Mouse (Mus musculus): ENCODE data around the gene Nr4a3. TPM values are rescaled to one million over a fixed set of nuclear protein-coding genes. Genes with fewer than 3 reads are reported as not detected.

Nr4a3 gene
- 0.26 and 0.30 TPM in 2 replicates for polyA plus RNA-seq (2016; fragmentation: Nextera tagmentation; extraction: Ambion mirVana)

GRCm38 (mm10) chr4:48044491-48045211 lies at the start of gene Nr4a3:
Gene Nr4a3, plus strand, starts transcription at chr4:48045153.
- Histone ChIP-seq H3K4me3 (peak within 1 kb of the TSS; percentile 78), H3K36me3 (replicated peaks) (no peaks in the 10 kb centered on the region), H3K27ac (peak within 1 kb of the TSS; percentile 86), H3K9me3 (no peaks in the 10 kb centered on the region), H3K27me3 (ENCODE audit: poor library complexity, severe bottlenecking) (peaks cover 45% of the 10 kb centered on the region), H3K4me1 (peaks cover 69% of the 10 kb centered on the region)
- DNase-seq (ENCODE audit: extremely low spot score, low spot score) = peak; percentile 87
- 0% methylated on average over 48 of the region's 54 CpGs for WGBS

GRCm38 (mm10) chr4:48002969-48003368 lies 42.0 kb upstream of the Nr4a3 start:
- no peak for DNase-seq (ENCODE audit: extremely low spot score, low spot score)
- Histone ChIP-seq H3K36me3 (replicated peaks) (no peaks in the 10 kb centered on the region), H3K27me3 (ENCODE audit: poor library complexity, severe bottlenecking) (no peaks in the 10 kb centered on the region), H3K27ac (no peak overlapping the region), H3K9me3 (no peaks in the 10 kb centered on the region), H3K4me1 (0 out of 2 replicates have a peak, but pooled peaks cover 3% of the 10 kb centered on the region), H3K4me3 (no peak overlapping the region)
- WGBS = 90% methylated on average over 4 of the region's 4 CpGs

- no peaks in the 10 kb centered on the region for H3K9me3 ChIP-seq
- H3K36me3 ChIP-seq (replicated peaks) = no peaks in the 10 kb centered on the region
- WGBS = 94% methylated on average over 3 of the region's 3 CpGs
- H3K27ac ChIP-seq = no peak overlapping the region
- H3K4me3 ChIP-seq = no peak overlapping the region
- no peak for DNase-seq (ENCODE audit: extremely low spot score, low spot score)
- H3K4me1 ChIP-seq = 0 out of 2 replicates have a peak, but pooled peaks cover 3% of the 10 kb centered on the region
- no peaks in the 10 kb centered on the region for H3K27me3 ChIP-seq (ENCODE audit: poor library complexity, severe bottlenecking)
Observed at GRCm38 (mm10) chr4:48003456-48003855, 41.5 kb upstream of the Nr4a3 start.

GRCm38 (mm10) chr4:48006355-48006754 lies 38.6 kb upstream of the Nr4a3 start:
- no peak for DNase-seq (ENCODE audit: extremely low spot score, low spot score)
- Histone ChIP-seq H3K36me3 (replicated peaks) (no peaks in the 10 kb centered on the region), H3K27me3 (ENCODE audit: poor library complexity, severe bottlenecking) (no peaks in the 10 kb centered on the region), H3K9me3 (no peaks in the 10 kb centered on the region), H3K4me3 (no peak overlapping the region), H3K27ac (no peak overlapping the region), H3K4me1 (no peaks in the 10 kb centered on the region)
- 95% methylated on average over 3 of the region's 3 CpGs for WGBS

- Histone ChIP-seq H3K4me1 (no peaks in the 10 kb centered on the region), H3K4me3 (no peak overlapping the region), H3K9me3 (no peaks in the 10 kb centered on the region), H3K36me3 (replicated peaks) (no peaks in the 10 kb centered on the region), H3K27me3 (ENCODE audit: poor library complexity, severe bottlenecking) (no peaks in the 10 kb centered on the region), H3K27ac (no peak overlapping the region)
- DNase-seq (ENCODE audit: extremely low spot score, low spot score) = no peak
- WGBS = 92% methylated on average over 3 of the region's 3 CpGs
Observed at GRCm38 (mm10) chr4:48012209-48012608, 32.7 kb upstream of the Nr4a3 start.

GRCm38 (mm10) chr4:48022966-48023365 lies 22.0 kb upstream of the Nr4a3 start:
- Histone ChIP-seq H3K4me1 (no peaks in the 10 kb centered on the region), H3K27ac (no peak overlapping the region), H3K27me3 (ENCODE audit: poor library complexity, severe bottlenecking) (no peaks in the 10 kb centered on the region), H3K4me3 (no peak overlapping the region), H3K9me3 (no peaks in the 10 kb centered on the region), H3K36me3 (replicated peaks) (no peaks in the 10 kb centered on the region)
- WGBS = 86% methylated on average over 3 of the region's 3 CpGs
- no peak for DNase-seq (ENCODE audit: extremely low spot score, low spot score)

GRCm38 (mm10) chr4:48029652-48030051 lies 15.3 kb upstream of the Nr4a3 start:
- 67% methylated on average over 24 of the region's 24 CpGs for WGBS
- DNase-seq (ENCODE audit: extremely low spot score, low spot score) = no peak

GRCm38 (mm10) chr4:48034287-48034686 lies 10.7 kb upstream of the Nr4a3 start:
- no peaks in the 10 kb centered on the region for H3K36me3 ChIP-seq (replicated peaks)
- H3K4me3 ChIP-seq = no peak overlapping the region
- DNase-seq (ENCODE audit: extremely low spot score, low spot score) = no peak
- H3K9me3 ChIP-seq = no peaks in the 10 kb centered on the region
- no peaks in the 10 kb centered on the region for H3K4me1 ChIP-seq
- H3K27ac ChIP-seq = no peak overlapping the region
- no peaks in the 10 kb centered on the region for H3K27me3 ChIP-seq (ENCODE audit: poor library complexity, severe bottlenecking)
- 87% methylated on average over 9 of the region's 9 CpGs for WGBS

More at GRCm38 (mm10) chr4:48029652-48030051, 15.3 kb upstream of the Nr4a3 start:
- Histone ChIP-seq H3K27me3 (ENCODE audit: poor library complexity, severe bottlenecking) (no peaks in the 10 kb centered on the region), H3K27ac (no peak overlapping the region), H3K9me3 (no peaks in the 10 kb centered on the region), H3K4me3 (no peak overlapping the region), H3K36me3 (replicated peaks) (no peaks in the 10 kb centered on the region), H3K4me1 (no peaks in the 10 kb centered on the region)

- DNase-seq (ENCODE audit: extremely low spot score, low spot score) = no peak
- 93% methylated on average over 4 of the region's 4 CpGs for WGBS
- no peak overlapping the region for H3K4me3 ChIP-seq
- no peaks in the 10 kb centered on the region for H3K27me3 ChIP-seq (ENCODE audit: poor library complexity, severe bottlenecking)
- no peaks in the 10 kb centered on the region for H3K9me3 ChIP-seq
- H3K4me1 ChIP-seq = peaks cover 14% of the 10 kb centered on the region
- no peaks in the 10 kb centered on the region for H3K36me3 ChIP-seq (replicated peaks)
- H3K27ac ChIP-seq = no peak overlapping the region
Observed at GRCm38 (mm10) chr4:48037646-48038045, 7.3 kb upstream of the Nr4a3 start.

GRCm38 (mm10) chr4:48038847-48039246 lies 6.1 kb upstream of the Nr4a3 start:
- WGBS = 88% methylated on average over 5 of the region's 5 CpGs
- H3K9me3 ChIP-seq = no peaks in the 10 kb centered on the region
- peaks cover 16% of the 10 kb centered on the region for H3K4me1 ChIP-seq
- no peaks in the 10 kb centered on the region for H3K27me3 ChIP-seq (ENCODE audit: poor library complexity, severe bottlenecking)
- H3K36me3 ChIP-seq (replicated peaks) = no peaks in the 10 kb centered on the region
- no peak overlapping the region for H3K4me3 ChIP-seq
- H3K27ac ChIP-seq = no peak overlapping the region
- no peak for DNase-seq (ENCODE audit: extremely low spot score, low spot score)

GRCm38 (mm10) chr4:48039736-48040135 lies 5.2 kb upstream of the Nr4a3 start:
- Histone ChIP-seq H3K4me1 (peaks cover 25% of the 10 kb centered on the region), H3K27ac (no peak overlapping the region), H3K27me3 (ENCODE audit: poor library complexity, severe bottlenecking) (no peaks in the 10 kb centered on the region), H3K36me3 (replicated peaks) (no peaks in the 10 kb centered on the region), H3K4me3 (no peak overlapping the region), H3K9me3 (no peaks in the 10 kb centered on the region)
- DNase-seq (ENCODE audit: extremely low spot score, low spot score) = no peak
- 73% methylated on average over 7 of the region's 7 CpGs for WGBS

- WGBS = 0% methylated on average over 4 of the region's 4 CpGs
- no peak for DNase-seq (ENCODE audit: extremely low spot score, low spot score)
- Histone ChIP-seq H3K36me3 (replicated peaks) (no peaks in the 10 kb centered on the region), H3K27me3 (ENCODE audit: poor library complexity, severe bottlenecking) (peaks cover 23% of the 10 kb centered on the region), H3K4me1 (peaks cover 52% of the 10 kb centered on the region), H3K27ac (peak overlapping the region; percentile 97), H3K9me3 (no peaks in the 10 kb centered on the region), H3K4me3 (peak overlapping the region; percentile 78)
Observed at GRCm38 (mm10) chr4:48042466-48042785, 2.5 kb upstream of the Nr4a3 start.

- peaks cover 58% of the 10 kb centered on the region for H3K4me1 ChIP-seq
- peak overlapping the region; percentile 97 for H3K27ac ChIP-seq
- DNase-seq (ENCODE audit: extremely low spot score, low spot score) = peak; percentile 92
- no peaks in the 10 kb centered on the region for H3K9me3 ChIP-seq
- WGBS = under 1% methylated on average over 103 of the region's 105 CpGs
- H3K27me3 ChIP-seq (ENCODE audit: poor library complexity, severe bottlenecking) = peaks cover 29% of the 10 kb centered on the region
- peak overlapping the region; percentile 78 for H3K4me3 ChIP-seq
- H3K36me3 ChIP-seq (replicated peaks) = no peaks in the 10 kb centered on the region
Observed at GRCm38 (mm10) chr4:48042786-48043701, 1.9 kb upstream of the Nr4a3 start.

All from forebrain, embryonic 10.5 days (tissue).